ENCODE assay signal across 8 mouse cellular contexts in the genomic region with DNA sequence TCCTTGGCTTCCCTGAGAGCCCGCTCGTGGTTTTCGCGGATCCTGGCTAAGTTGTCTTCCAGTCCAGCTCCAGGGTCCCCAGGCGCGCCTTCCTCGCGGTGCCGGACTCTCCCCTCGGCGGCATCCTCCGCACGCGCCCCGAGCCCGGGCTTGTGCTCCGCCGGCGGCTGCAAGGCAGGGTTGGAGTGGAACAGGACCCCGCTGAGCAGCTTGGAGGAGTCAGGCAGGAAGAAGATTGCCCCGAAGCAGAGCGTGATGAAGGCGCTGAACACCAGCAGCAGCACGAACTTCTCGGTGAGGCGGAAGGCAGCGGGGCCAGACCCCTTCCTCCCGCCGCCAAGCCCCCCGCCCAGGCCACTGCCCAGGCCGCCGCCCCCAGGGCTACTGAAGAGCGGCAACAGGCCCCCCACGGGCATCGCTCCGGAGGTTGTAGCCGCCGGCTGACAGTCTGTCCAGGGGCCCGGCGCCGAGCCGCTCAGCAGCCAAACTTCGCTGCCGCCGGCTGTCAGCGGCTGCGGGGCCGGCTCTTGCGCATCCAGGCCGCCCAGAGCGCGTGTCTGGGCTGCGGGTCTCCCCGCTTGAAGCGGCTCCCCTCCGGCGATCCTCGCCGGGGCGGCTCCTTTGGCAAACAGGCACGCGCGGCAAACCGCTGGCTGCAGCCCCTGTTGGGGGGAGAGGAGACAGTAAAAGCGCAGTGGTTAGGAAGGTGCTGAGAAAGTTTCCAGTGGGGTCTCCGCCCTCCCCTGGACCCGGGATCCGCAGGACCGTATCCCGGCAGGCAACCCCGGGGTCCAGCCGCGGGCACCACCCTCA. TPM values are rescaled to one million over a fixed set of nuclear protein-coding genes. Genes with fewer than 3 reads are reported as not detected.
DNase-seq lines count a peak whose midpoint lies in the region; ATAC-seq and TF ChIP-seq lines count a peak whose summit lies in the region.

No protein-coding gene starts in this region.

- TF ChIP-seq EP300 in liver, embryonic 14.5 days (IDR thresholded peaks at IDR 0.05; ENCODE audit: low read depth) = no peak

- peak overlapping the region; percentile 15 for H3K27ac ChIP-seq in kidney, embryonic 14.5 days (ENCODE audit: low read depth, low read length)
- H3K27ac ChIP-seq in forebrain, embryonic 12.5 days = no peak overlapping the region
- H3K27ac ChIP-seq in hindbrain, embryonic 12.5 days = no peak overlapping the region
- peak overlapping the region; percentile 59 for H3K27ac ChIP-seq in liver, embryonic 14.5 days
- peak overlapping the region; percentile 23; the same call in 1 of the 2 replicates for H3K27ac ChIP-seq in neural tube, embryonic 13.5 days (replicated peaks)

- H3K27me3 ChIP-seq in kidney, embryonic 14.5 days (ENCODE audit: control insufficient read depth, insufficient read depth, low read length) = no peaks in the 10 kb centered on the region
- H3K27me3 ChIP-seq in forebrain, embryonic 12.5 days = peaks cover 36% of the 10 kb centered on the region
- H3K27me3 ChIP-seq in hindbrain, embryonic 12.5 days = peaks cover 7% of the 10 kb centered on the region
- peaks cover 3% of the 10 kb centered on the region for H3K27me3 ChIP-seq in liver, embryonic 14.5 days (ENCODE audit: control insufficient read depth, insufficient read depth, low read length)
- H3K27me3 ChIP-seq in neural tube, embryonic 13.5 days = peaks cover 20% of the 10 kb centered on the region

- ATAC-seq in kidney, embryonic 14.5 days (ENCODE audit: low FRiP score, low TSS enrichment) = peak; percentile 56
- ATAC-seq in forebrain, embryonic 12.5 days (ENCODE audit: low FRiP score) = peak; percentile 65
- ATAC-seq in hindbrain, embryonic 12.5 days (ENCODE audit: low FRiP score) = peak; percentile 66
- ATAC-seq in liver, embryonic 14.5 days (ENCODE audit: insufficient read depth) = peak; percentile 27
- ATAC-seq in neural tube, embryonic 13.5 days (ENCODE audit: low read depth) = peak; percentile 76

- peak overlapping the region; percentile 81 for H3K4me3 ChIP-seq in kidney, embryonic 14.5 days (ENCODE audit: low read length)
- H3K4me3 ChIP-seq in forebrain, embryonic 12.5 days (replicated peaks) = peak overlapping the region; percentile 56
- peak overlapping the region; percentile 70 for H3K4me3 ChIP-seq in hindbrain, embryonic 12.5 days
- H3K4me3 ChIP-seq in liver, embryonic 14.5 days (ENCODE audit: insufficient read depth in 1 of 2, low read depth in 2 of 2, low read length in 2 of 2) = peak overlapping the region; percentile 88 to 91
- peak overlapping the region; percentile 80 for H3K4me3 ChIP-seq in neural tube, embryonic 13.5 days

- H3K4me2 ChIP-seq in kidney, embryonic 14.5 days (replicated peaks; ENCODE audit: low read depth, low read length) = peak overlapping the region; percentile 81
- H3K4me2 ChIP-seq in forebrain, embryonic 12.5 days = peak overlapping the region; percentile 82
- H3K4me2 ChIP-seq in hindbrain, embryonic 12.5 days (replicated peaks) = peak overlapping the region; percentile 99
- H3K4me2 ChIP-seq in liver, embryonic 14.5 days (ENCODE audit: low read depth) = peak overlapping the region; percentile 95
- peak overlapping the region; percentile 99 for H3K4me2 ChIP-seq in neural tube, embryonic 13.5 days

- H3K9ac ChIP-seq in kidney, embryonic 14.5 days (ENCODE audit: low read depth, low read length) = peak overlapping the region; percentile 73
- H3K9ac ChIP-seq in forebrain, embryonic 12.5 days = peak overlapping the region; percentile 53
- H3K9ac ChIP-seq in hindbrain, embryonic 12.5 days = peak overlapping the region; percentile 55
- peak overlapping the region; percentile 83 for H3K9ac ChIP-seq in liver, embryonic 14.5 days (replicated peaks)
- H3K9ac ChIP-seq in neural tube, embryonic 13.5 days = peak overlapping the region; percentile 79

- peaks cover 15% of the 10 kb centered on the region for H3K4me1 ChIP-seq in kidney, embryonic 14.5 days (ENCODE audit: control insufficient read depth, insufficient read depth, low read length)
- peaks cover 13% of the 10 kb centered on the region; the same call in 1 of the 2 replicates for H3K4me1 ChIP-seq in forebrain, embryonic 12.5 days
- H3K4me1 ChIP-seq in hindbrain, embryonic 12.5 days = peaks cover 10% of the 10 kb centered on the region
- H3K4me1 ChIP-seq in liver, embryonic 14.5 days (replicated peaks; ENCODE audit: control insufficient read depth in 2 of 2, insufficient read depth in 2 of 2, low read length in 1 of 2) = peaks cover 8 to 26% of the 10 kb centered on the region in 2 experiments
- peaks cover 28% of the 10 kb centered on the region for H3K4me1 ChIP-seq in neural tube, embryonic 13.5 days (replicated peaks)

- H3K36me3 ChIP-seq in kidney, embryonic 14.5 days (ENCODE audit: control insufficient read depth, insufficient read depth, low read length) = no peaks in the 10 kb centered on the region
- H3K36me3 ChIP-seq in forebrain, embryonic 12.5 days (replicated peaks) = no peaks in the 10 kb centered on the region
- H3K36me3 ChIP-seq in hindbrain, embryonic 12.5 days = no peaks in the 10 kb centered on the region
- H3K36me3 ChIP-seq in liver, embryonic 14.5 days (replicated peaks; ENCODE audit: control insufficient read depth, insufficient read depth, low read depth) = peaks cover 12% of the 10 kb centered on the region
- no peaks in the 10 kb centered on the region for H3K36me3 ChIP-seq in neural tube, embryonic 13.5 days

- DNase-seq in kidney, adult 8-10 months = no peak
- DNase-seq in adrenal gland, postnatal 4 days (ENCODE audit: low spot score in 2 of 2) = peak; percentile 7 to 9
- peak in 2 of 3 experiments; percentile 9 to 14 for DNase-seq in liver, embryonic 14.5 days (ENCODE audit: low read depth in 3 of 3, low spot score in 3 of 3)
- peak; percentile 58 for DNase-seq in thymus, postnatal 0 days (ENCODE audit: low spot score)

- H3K9me3 ChIP-seq in kidney, embryonic 14.5 days (ENCODE audit: control insufficient read depth, low read length) = no peaks in the 10 kb centered on the region
- no peaks in the 10 kb centered on the region for H3K9me3 ChIP-seq in forebrain, embryonic 12.5 days
- no peaks in the 10 kb centered on the region for H3K9me3 ChIP-seq in hindbrain, embryonic 12.5 days (replicated peaks)
- no peaks in the 10 kb centered on the region for H3K9me3 ChIP-seq in liver, embryonic 14.5 days (ENCODE audit: control insufficient read depth, low read length)
- no peaks in the 10 kb centered on the region for H3K9me3 ChIP-seq in neural tube, embryonic 13.5 days

- WGBS in kidney, embryonic 14.5 days = under 1% methylated on average over 65 of the region's 73 CpGs
- WGBS in forebrain, embryonic 12.5 days = under 1% methylated on average over 72 of the region's 73 CpGs
- under 1% methylated on average over 65 of the region's 73 CpGs for WGBS in hindbrain, embryonic 12.5 days
- whole genome bisulfite sequencing in liver, embryonic 14.5 days (ENCODE audit: insufficient replicate concordance) = under 1% methylated on average over 73 of the region's 73 CpGs
- WGBS in neural tube, embryonic 13.5 days = under 1% methylated on average over 73 of the region's 73 CpGs

- TF ChIP-seq CTCF in liver, embryonic 14.5 days (IDR thresholded peaks at IDR 0.05; ENCODE audit: low read depth) = no peak

RNA-seq across cellular contexts. Expression of a gene that starts 1.6 kb away (rescaled TPM):
- 12.0 and 13.9 TPM in 2 replicates for polyA plus RNA-seq in kidney, embryonic 14.5 days (2014; fragmentation: Nextera tagmentation; extraction: Ambion mirVana)
- total RNA-seq in adrenal gland, postnatal 4 days (2021) = 10 to 100 TPM; 63.2 to 67.2 TPM
- polyA plus RNA-seq in forebrain, embryonic 12.5 days (2016; fragmentation: Nextera tagmentation; extraction: Ambion mirVana) = 1.8 and 1.9 TPM in 2 replicates
- polyA plus RNA-seq in hindbrain, embryonic 12.5 days (2016; fragmentation: Nextera tagmentation; extraction: Ambion mirVana) = 5.3 and 6.4 TPM in 2 replicates
- 9.5 and 12.4 TPM in 2 replicates for polyA plus RNA-seq in liver, embryonic 14.5 days (2012; rRNA removed)
- 11.5 and 12.4 TPM in 2 replicates for polyA plus RNA-seq in liver, embryonic 14.5 days (2014; fragmentation: Nextera tagmentation; extraction: Ambion mirVana)
- 3.1 and 3.7 TPM in 2 replicates for polyA plus RNA-seq in neural tube, embryonic 13.5 days (2015; fragmentation: Nextera tagmentation; extraction: Ambion mirVana)
- 18.6 and 21.5 TPM in 2 replicates for polyA plus RNA-seq in thymus, postnatal 0 days (2015; fragmentation: Nextera tagmentation; extraction: Ambion mirVana)

Comparison
In these comparisons a context has a peak if more than half of its experiments do, and no peak if none do; other contexts are left out.
1. H3K27ac ChIP-seq: peak in kidney, embryonic 14.5 days (single experiment), liver, embryonic 14.5 days (single experiment) and neural tube, embryonic 13.5 days (single experiment); none in forebrain, embryonic 12.5 days (single experiment) and hindbrain, embryonic 12.5 days (single experiment).
2. DNase-seq: peak in adrenal gland, postnatal 4 days (2 of 2), liver, embryonic 14.5 days (2 of 3) and thymus, postnatal 0 days (single experiment); none in kidney, adult 8-10 months (0 of 2).
3. Peak in every context shown above with its lines, with median percentiles within 50 percentile points of each other: ATAC-seq, H3K4me2 ChIP-seq, H3K4me3 ChIP-seq and H3K9ac ChIP-seq.